Mouse (Mus musculus) lung, adult 2 months (tissue): ENCODE data around the gene Nudt1.

Source experiments
- CTCF ChIP-seq: fragments of 200-500 bp; IDR thresholded peaks from 2 replicates; pipeline ENCODE4 v1.5.1; 2011; ENCODE audit warnings: mild to moderate bottlenecking, low read length, control low read depth; ENCODE audit not compliant: insufficient read depth
- POLR2A ChIP-seq: fragments of 200-500 bp; IDR thresholded peaks from 2 replicates; pipeline ENCODE4 v1.6.1; 2011; ENCODE audit warnings: low read depth, mild to moderate bottlenecking, control low read depth, low read length, borderline replicate concordance; ENCODE audit errors: extremely low read depth

DNA sequence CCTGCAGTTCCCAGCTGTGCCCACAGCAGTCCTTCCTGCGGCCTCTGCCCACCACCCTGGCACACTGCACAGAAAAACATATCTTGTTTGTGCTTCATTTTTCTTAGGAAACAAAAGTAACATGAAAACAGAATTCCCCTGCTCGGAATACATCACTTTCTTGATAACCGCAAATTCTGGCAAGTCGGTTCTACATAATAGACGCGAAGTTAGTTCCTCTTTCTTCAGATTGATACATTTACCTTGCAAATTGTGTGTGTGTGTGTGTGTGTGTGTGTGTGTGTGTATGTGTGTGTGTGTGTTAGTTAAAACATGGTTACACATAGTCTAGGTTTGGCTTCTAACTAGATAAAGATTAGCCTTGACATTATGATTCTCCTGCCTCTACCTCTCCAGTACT lies 61.2 kb downstream of the Nudt1 start:
- TF ChIP-seq CTCF (no peak), POLR2A (no peak)
